Mouse (Mus musculus): ENCODE measurements around the gene Zfp747. TPM values are rescaled to one million over a fixed set of nuclear protein-coding genes. Genes with fewer than 3 reads are reported as not detected.
"Not testable (repeated sequence)": the region's sequence is repeated elsewhere in the genome, so short reads cannot be mapped to it uniquely, and the experiment has no call there.

Gene Zfp747
- polyA plus RNA-seq, 1 experiment from 2014 or later = 9.6 TPM

- no peak overlapping the region for H3K4me2 ChIP-seq (ENCODE audit: low read length)
- H3K36me3 ChIP-seq (ENCODE audit: control insufficient read depth, insufficient read depth) = peaks cover 2% of the 10 kb centered on the region; the same call in 1 of the 2 replicates
- 62% methylated on average over 3 of the region's 3 CpGs for WGBS
- H3K9ac ChIP-seq (replicated peaks; ENCODE audit: low read depth, low read length) = no peak overlapping the region
- no peaks in the 10 kb centered on the region for H3K9me3 ChIP-seq (ENCODE audit: control insufficient read depth, low read length)
- H3K4me3 ChIP-seq (replicated peaks; ENCODE audit: low read length) = no peak overlapping the region
- no peak for ATAC-seq
- no peak overlapping the region for H3K27ac ChIP-seq (ENCODE audit: low read length)
- 0 out of 2 replicates have a peak, but pooled peaks cover 3% of the 10 kb centered on the region for H3K27me3 ChIP-seq (replicated peaks; ENCODE audit: control insufficient read depth, insufficient read depth, low read length)
- H3K4me1 ChIP-seq (replicated peaks; ENCODE audit: control insufficient read depth, insufficient read depth, low read length) = no peaks in the 10 kb centered on the region
Observed at GRCm38 (mm10) chr7:127400355-127400754, 24.5 kb upstream of the Zfp747 start.

- H3K4me2 ChIP-seq (ENCODE audit: low read length) = peak overlapping the region; percentile 86
- no peaks in the 10 kb centered on the region for H3K36me3 ChIP-seq (ENCODE audit: control insufficient read depth, insufficient read depth)
- 0 out of 2 replicates have a peak, but pooled peaks cover 3% of the 10 kb centered on the region for H3K27me3 ChIP-seq (replicated peaks; ENCODE audit: control insufficient read depth, insufficient read depth, low read length)
- peak overlapping the region; percentile 78 for H3K27ac ChIP-seq (ENCODE audit: low read length)
- H3K4me3 ChIP-seq (replicated peaks; ENCODE audit: low read length) = peak overlapping the region; percentile 70
- H3K9me3 ChIP-seq (ENCODE audit: control insufficient read depth, low read length) = no peaks in the 10 kb centered on the region
- H3K4me1 ChIP-seq (replicated peaks; ENCODE audit: control insufficient read depth, insufficient read depth, low read length) = peaks cover 16% of the 10 kb centered on the region
- peak overlapping the region; percentile 91 for H3K9ac ChIP-seq (replicated peaks; ENCODE audit: low read depth, low read length)
- peak; percentile 36; the same call in 1 of the 2 replicates for ATAC-seq
- 22% methylated on average over 7 of the region's 7 CpGs for WGBS
Observed at GRCm38 (mm10) chr7:127393944-127394333, 18.1 kb upstream of the Zfp747 start.

GRCm38 (mm10) chr7:127393157-127393943 is 17.5 kb upstream of the Zfp747 start, which contains the start of gene E430018J23Rik:
TSS of gene E430018J23Rik (minus strand) at chr7:127393629.
- under 1% methylated on average over 45 of the region's 45 CpGs for WGBS
- ATAC-seq = peak; percentile 90

GRCm38 (mm10) chr7:127392251-127392824 is 16.5 kb upstream of the Zfp747 start:
- Histone ChIP-seq H3K4me1 (replicated peaks; ENCODE audit: control insufficient read depth, insufficient read depth, low read length) (peaks cover 16% of the 10 kb centered on the region), H3K27me3 (replicated peaks; ENCODE audit: control insufficient read depth, insufficient read depth, low read length) (0 out of 2 replicates have a peak, but pooled peaks cover 3% of the 10 kb centered on the region), H3K4me2 (ENCODE audit: low read length) (peak overlapping the region; percentile 86), H3K9me3 (ENCODE audit: control insufficient read depth, low read length) (no peaks in the 10 kb centered on the region), H3K27ac (ENCODE audit: low read length) (no peak overlapping the region), H3K4me3 (replicated peaks; ENCODE audit: low read length) (peak overlapping the region; percentile 70), H3K36me3 (ENCODE audit: control insufficient read depth, insufficient read depth) (no peaks in the 10 kb centered on the region), H3K9ac (replicated peaks; ENCODE audit: low read depth, low read length) (no peak overlapping the region; the same call in 1 of the 2 replicates)
- ATAC-seq = no peak
- 85% methylated on average over 8 of the region's 8 CpGs for WGBS

More at GRCm38 (mm10) chr7:127393157-127393943, 17.5 kb upstream of the Zfp747 start, which contains the start of gene E430018J23Rik:
- Histone ChIP-seq H3K27me3 (replicated peaks; ENCODE audit: control insufficient read depth, insufficient read depth, low read length) (0 out of 2 replicates have a peak, but pooled peaks cover 3% of the 10 kb centered on the region), H3K4me1 (replicated peaks; ENCODE audit: control insufficient read depth, insufficient read depth, low read length) (peaks cover 16% of the 10 kb centered on the region), H3K4me3 (replicated peaks; ENCODE audit: low read length) (peak within 1 kb of the TSS; percentile 70), H3K9ac (replicated peaks; ENCODE audit: low read depth, low read length) (peak within 1 kb of the TSS; percentile 91), H3K9me3 (ENCODE audit: control insufficient read depth, low read length) (no peaks in the 10 kb centered on the region), H3K36me3 (ENCODE audit: control insufficient read depth, insufficient read depth) (no peaks in the 10 kb centered on the region), H3K27ac (ENCODE audit: low read length) (peak within 1 kb of the TSS; percentile 86), H3K4me2 (ENCODE audit: low read length) (peak within 1 kb of the TSS; percentile 86)

- no peaks in the 10 kb centered on the region for H3K36me3 ChIP-seq (ENCODE audit: control insufficient read depth, insufficient read depth)
- H3K9ac ChIP-seq (replicated peaks; ENCODE audit: low read depth, low read length) = no peak overlapping the region
- ATAC-seq = no peak
- peaks cover 16% of the 10 kb centered on the region for H3K4me1 ChIP-seq (replicated peaks; ENCODE audit: control insufficient read depth, insufficient read depth, low read length)
- H3K27me3 ChIP-seq (replicated peaks; ENCODE audit: control insufficient read depth, insufficient read depth, low read length) = 0 out of 2 replicates have a peak, but pooled peaks cover 2% of the 10 kb centered on the region
- no peaks in the 10 kb centered on the region for H3K9me3 ChIP-seq (ENCODE audit: control insufficient read depth, low read length)
- no peak overlapping the region for H3K27ac ChIP-seq (ENCODE audit: low read length)
- no peak overlapping the region for H3K4me3 ChIP-seq (replicated peaks; ENCODE audit: low read length)
- no peak overlapping the region for H3K4me2 ChIP-seq (ENCODE audit: low read length)
- WGBS = 95% methylated on average over 16 of the region's 16 CpGs
Observed at GRCm38 (mm10) chr7:127391538-127391937, 15.7 kb upstream of the Zfp747 start.

GRCm38 (mm10) chr7:127390306-127390705 is 14.5 kb upstream of the Zfp747 start:
- H3K36me3 ChIP-seq (ENCODE audit: control insufficient read depth, insufficient read depth) = no peaks in the 10 kb centered on the region
- no peak overlapping the region for H3K27ac ChIP-seq (ENCODE audit: low read length)
- H3K9me3 ChIP-seq (ENCODE audit: control insufficient read depth, low read length) = no peaks in the 10 kb centered on the region
- H3K9ac ChIP-seq (replicated peaks; ENCODE audit: low read depth, low read length) = no peak overlapping the region
- no peak overlapping the region for H3K4me2 ChIP-seq (ENCODE audit: low read length)
- no peaks in the 10 kb centered on the region for H3K27me3 ChIP-seq (replicated peaks; ENCODE audit: control insufficient read depth, insufficient read depth, low read length)
- WGBS = 75% methylated on average over 7 of the region's 7 CpGs
- peaks cover 20% of the 10 kb centered on the region for H3K4me1 ChIP-seq (replicated peaks; ENCODE audit: control insufficient read depth, insufficient read depth, low read length)
- no peak for ATAC-seq
- no peak overlapping the region for H3K4me3 ChIP-seq (replicated peaks; ENCODE audit: low read length)

GRCm38 (mm10) chr7:127388201-127388600 is 12.4 kb upstream of the Zfp747 start:
- H3K9ac ChIP-seq (replicated peaks; ENCODE audit: low read depth, low read length); H3K36me3 ChIP-seq (ENCODE audit: control insufficient read depth, insufficient read depth); H3K27ac ChIP-seq (ENCODE audit: low read length); H3K27me3 ChIP-seq (replicated peaks; ENCODE audit: control insufficient read depth, insufficient read depth, low read length); H3K4me3 ChIP-seq (replicated peaks; ENCODE audit: low read length); H3K4me2 ChIP-seq (ENCODE audit: low read length); H3K9me3 ChIP-seq (ENCODE audit: control insufficient read depth, low read length); ATAC-seq: not testable (repeated sequence)
- H3K4me1 ChIP-seq (replicated peaks; ENCODE audit: control insufficient read depth, insufficient read depth, low read length) = peaks cover 14% of the 10 kb centered on the region

GRCm38 (mm10) chr7:127386641-127387392 is 11.0 kb upstream of the Zfp747 start, which contains the start of gene 9130019O22Rik:
TSS of gene 9130019O22Rik (minus strand) at chr7:127387166.
- H3K4me3 ChIP-seq (replicated peaks; ENCODE audit: low read length) = peak within 1 kb of the TSS; percentile 67
- WGBS = 12% methylated on average over 37 of the region's 38 CpGs
- no peaks in the 10 kb centered on the region for H3K27me3 ChIP-seq (replicated peaks; ENCODE audit: control insufficient read depth, insufficient read depth, low read length)
- H3K9ac ChIP-seq (replicated peaks; ENCODE audit: low read depth, low read length) = peak within 1 kb of the TSS; percentile 66
- peaks cover 5% of the 10 kb centered on the region; the same call in 1 of the 2 replicates for H3K4me1 ChIP-seq (replicated peaks; ENCODE audit: control insufficient read depth, insufficient read depth, low read length)
- H3K9me3 ChIP-seq (ENCODE audit: control insufficient read depth, low read length) = 0 out of 2 replicates have a peak, but pooled peaks cover 2% of the 10 kb centered on the region
- H3K4me2 ChIP-seq (ENCODE audit: low read length) = peak within 1 kb of the TSS; percentile 70
- peak; percentile 90 for ATAC-seq
- no peaks in the 10 kb centered on the region for H3K36me3 ChIP-seq (ENCODE audit: control insufficient read depth, insufficient read depth)
- no peak within 1 kb of the TSS for H3K27ac ChIP-seq (ENCODE audit: low read length)

- H3K36me3 ChIP-seq (ENCODE audit: control insufficient read depth, insufficient read depth); H3K27ac ChIP-seq (ENCODE audit: low read length); ATAC-seq; H3K4me1 ChIP-seq (replicated peaks; ENCODE audit: control insufficient read depth, insufficient read depth, low read length); H3K4me3 ChIP-seq (replicated peaks; ENCODE audit: low read length); H3K9me3 ChIP-seq (ENCODE audit: control insufficient read depth, low read length); H3K4me2 ChIP-seq (ENCODE audit: low read length); H3K9ac ChIP-seq (replicated peaks; ENCODE audit: low read depth, low read length); H3K27me3 ChIP-seq (replicated peaks; ENCODE audit: control insufficient read depth, insufficient read depth, low read length): not testable (repeated sequence)
- 96% methylated on average over 4 of the region's 4 CpGs for WGBS
Observed at GRCm38 (mm10) chr7:127385560-127385959, 9.7 kb upstream of the Zfp747 start.

Data from forebrain, embryonic 16.5 days (tissue).